Mouse (Mus musculus): ENCODE measurements at regions not wholly inside any gene's neighbourhood (a gene's known extent, or its start where the extent isn't known, plus 50 kb on each side); places are given as distances from the start of the nearest gene placed in this dataset.

DNA sequence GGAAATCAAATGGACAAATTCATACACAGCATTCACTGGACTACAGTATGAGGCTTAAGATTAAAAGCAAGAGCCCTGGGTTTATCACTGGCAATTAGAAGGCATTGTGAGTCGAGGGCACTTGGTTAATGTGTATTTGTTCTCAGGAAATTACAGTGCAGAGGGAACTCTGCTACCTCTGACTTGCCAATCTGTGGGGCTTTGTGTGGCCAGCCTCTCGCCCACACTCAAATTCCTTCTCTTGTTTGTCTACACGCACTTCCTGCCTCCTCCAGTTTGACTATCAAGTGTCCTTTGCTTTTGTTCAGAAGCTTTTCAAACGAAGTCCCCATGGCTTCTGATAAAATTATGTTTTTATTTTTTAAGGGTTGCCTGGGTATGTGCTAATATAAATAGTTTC, 985.6 kb downstream of the Fam19a2 start:
- TF ChIP-seq CTCF (IDR thresholded peaks at IDR 0.05; ENCODE audit: borderline replicate concordance, extremely low read depth, insufficient read depth, insufficient read length) (no peak), POLR2A (IDR thresholded peaks at IDR 0.05; ENCODE audit: borderline replicate concordance, extremely low read depth, insufficient read depth, insufficient read length, poor library complexity, severe bottlenecking) (no peak)
